Mouse (Mus musculus): Measurements from ENCODE around the gene Misp. TPM values are rescaled to one million over a fixed set of nuclear protein-coding genes. Genes with fewer than 3 reads are reported as not detected.

Misp gene
- total and polyA plus RNA-seq, 3 experiments, result not detected

- H3K4me3 ChIP-seq (replicated peaks in 1 of 3; ENCODE audit: low read depth in 2 of 3, low read length in 2 of 3, poor library complexity in 1 of 3), result no peak overlapping the region
- H3K4me2 ChIP-seq (ENCODE audit: insufficient read depth, low read depth, poor library complexity, severe bottlenecking), result no peak overlapping the region
- dilution Hi-C loops (cut with MboI; ENCODE audit: extremely low pct_ligation_motif_present, extremely low pct_unique_long_range_greater_than_20kb, low sequenced_read_pairs), result no loop called here
- peaks cover 20% of the 10 kb centered on the region for H3K9me3 ChIP-seq (replicated peaks; ENCODE audit: low read length)
- no peaks in the 10 kb centered on the region for H3K36me3 ChIP-seq (replicated peaks in 1 of 2; ENCODE audit: control insufficient read depth in 1 of 2, insufficient read depth in 1 of 2, low read length in 1 of 2)
- H3K27me3 ChIP-seq (replicated peaks), result peaks cover 47% of the 10 kb centered on the region
- in situ Hi-C loops (cut with MboI; ENCODE audit: low pct_ligation_motif_present, low pct_unique_long_range_greater_than_20kb, low sequenced_read_pairs), result no loop called here
- no peak overlapping the region for H3K9ac ChIP-seq (ENCODE audit: insufficient read depth, low read depth)
- H3K27ac ChIP-seq (ENCODE audit: insufficient read depth, low read depth), result no peak overlapping the region
- H3K4me1 ChIP-seq (ENCODE audit: control insufficient read depth in 1 of 2, insufficient read depth in 2 of 2), result peaks cover 3 to 11% of the 10 kb centered on the region in 2 experiments; a peak in 3 of 4 replicates
- no peaks in the 10 kb centered on the region for H3K79me2 ChIP-seq (replicated peaks; ENCODE audit: control insufficient read depth, extremely low read depth, insufficient read depth, poor library complexity, severe bottlenecking)
- TF ChIP-seq CTCF (conservative IDR thresholded peaks at IDR 0.05 in 1 of 2, IDR thresholded peaks at IDR 0.05 in 1 of 2; ENCODE audit: low read depth in 2 of 2, low read length in 2 of 2) (peak; percentile 33 to 50; a peak in 3 of 4 replicates), MXI1 (IDR thresholded peaks at IDR 0.05; ENCODE audit: low read depth, low read length) (no peak)
- no peak for DNase-seq (ENCODE audit: extremely low read depth)
Measured at GRCm38 (mm10) chr10:79774486-79775279, 46.1 kb upstream of the Misp start.

- in situ Hi-C loops (cut with MboI; ENCODE audit: low pct_ligation_motif_present, low pct_unique_long_range_greater_than_20kb, low sequenced_read_pairs), result no loop called here
- Histone ChIP-seq H3K9ac (ENCODE audit: insufficient read depth, low read depth) (no peak within 1 kb of the TSS), H3K27ac (ENCODE audit: insufficient read depth, low read depth) (no peak within 1 kb of the TSS), H3K4me2 (ENCODE audit: insufficient read depth, low read depth, poor library complexity, severe bottlenecking) (no peak within 1 kb of the TSS), H3K79me2 (replicated peaks; ENCODE audit: control insufficient read depth, extremely low read depth, insufficient read depth, poor library complexity, severe bottlenecking) (no peaks in the 10 kb centered on the region), H3K9me3 (replicated peaks; ENCODE audit: low read length) (peaks cover 17% of the 10 kb centered on the region), H3K4me3 (replicated peaks in 1 of 3; ENCODE audit: low read depth in 2 of 3, low read length in 2 of 3, poor library complexity in 1 of 3) (no peak within 1 kb of the TSS), H3K36me3 (replicated peaks in 1 of 2; ENCODE audit: control insufficient read depth in 1 of 2, insufficient read depth in 1 of 2, low read length in 1 of 2) (no peaks in the 10 kb centered on the region), H3K4me1 (ENCODE audit: control insufficient read depth in 1 of 2, insufficient read depth in 2 of 2) (peaks cover 13 to 30% of the 10 kb centered on the region in 2 experiments), H3K27me3 (replicated peaks) (peaks cover 65% of the 10 kb centered on the region)
- no peak for DNase-seq (ENCODE audit: extremely low read depth)
- TF ChIP-seq ZNF384 (IDR thresholded peaks at IDR 0.05; ENCODE audit: low read depth, low read length), result no peak
- dilution Hi-C loops (cut with MboI; ENCODE audit: extremely low pct_ligation_motif_present, extremely low pct_unique_long_range_greater_than_20kb, low sequenced_read_pairs), result no loop called here
Measured at GRCm38 (mm10) chr10:79777103-79777531, 43.7 kb upstream of the Misp start, which contains the start of gene Fstl3. Fstl3 (plus strand) TSS chr10:79777272.

- in situ Hi-C loops (cut with MboI; ENCODE audit: low pct_ligation_motif_present, low pct_unique_long_range_greater_than_20kb, low sequenced_read_pairs), result no loop called here
- H3K4me2 ChIP-seq (ENCODE audit: insufficient read depth, low read depth, poor library complexity, severe bottlenecking), result no peak overlapping the region
- no peak overlapping the region for H3K4me3 ChIP-seq (replicated peaks in 1 of 3; ENCODE audit: low read depth in 2 of 3, low read length in 2 of 3, poor library complexity in 1 of 3)
- no peaks in the 10 kb centered on the region for H3K79me2 ChIP-seq (replicated peaks; ENCODE audit: control insufficient read depth, extremely low read depth, insufficient read depth, poor library complexity, severe bottlenecking)
- peaks cover 74% of the 10 kb centered on the region for H3K27me3 ChIP-seq (replicated peaks)
- dilution Hi-C loops (cut with MboI; ENCODE audit: extremely low pct_ligation_motif_present, extremely low pct_unique_long_range_greater_than_20kb, low sequenced_read_pairs), result no loop called here
- H3K27ac ChIP-seq (ENCODE audit: insufficient read depth, low read depth), result no peak overlapping the region
- H3K36me3 ChIP-seq (replicated peaks in 1 of 2; ENCODE audit: control insufficient read depth in 1 of 2, insufficient read depth in 1 of 2, low read length in 1 of 2), result no peaks in the 10 kb centered on the region
- no peak for DNase-seq (ENCODE audit: extremely low read depth)
- TF ChIP-seq E2F4 (IDR thresholded peaks at IDR 0.05; ENCODE audit: insufficient replicate concordance, low read depth, low read length) (no peak), NRF1 (IDR thresholded peaks at IDR 0.05; ENCODE audit: low read depth, low read length) (no peak), TBP (conservative IDR thresholded peaks at IDR 0.05; ENCODE audit: low read depth, low read length) (no peak), ZKSCAN1 (IDR thresholded peaks at IDR 0.05; ENCODE audit: borderline replicate concordance, low read depth, low read length) (no peak), UBTF (IDR thresholded peaks at IDR 0.05; ENCODE audit: low read depth, low read length) (no peak)
- peaks cover 13 to 31% of the 10 kb centered on the region in 2 experiments for H3K4me1 ChIP-seq (ENCODE audit: control insufficient read depth in 1 of 2, insufficient read depth in 2 of 2)
- H3K9ac ChIP-seq (ENCODE audit: insufficient read depth, low read depth), result no peak overlapping the region
- H3K9me3 ChIP-seq (replicated peaks; ENCODE audit: low read length), result peaks cover 12% of the 10 kb centered on the region
Measured at GRCm38 (mm10) chr10:79778006-79778405, 42.8 kb upstream of the Misp start.

Data from CH12.LX (cell line).